Mouse (Mus musculus) olfactory bulb, adult 2 months (tissue): ENCODE measurements at regions not wholly inside any gene's neighbourhood (a gene's known extent, or its start where the extent isn't known, plus 50 kb on each side); places are given as distances from the start of the nearest gene placed in this dataset.

Source experiments
- H3K27ac ChIP-seq: fragments of 200-500 bp; 2 replicates; pipeline ENCODE4 v1.5.1; 2012; ENCODE audit warnings: low read depth, low read length; ENCODE audit not compliant: insufficient read depth
- H3K4me1 ChIP-seq: fragments of 200-500 bp; 2 replicates; pipeline ENCODE4 v1.6.1; 2012; ENCODE audit warnings: low read length; ENCODE audit not compliant: control insufficient read depth, insufficient read depth
- H3K4me3 ChIP-seq: fragments of 200-500 bp; 2 replicates; pipeline ENCODE4 v1.5.1; 2012; ENCODE audit warnings: mild to moderate bottlenecking, low read depth, low read length, moderate library complexity; ENCODE audit not compliant: insufficient read depth
- CTCF ChIP-seq: fragments of 200-500 bp; IDR thresholded peaks from 2 replicates; pipeline ENCODE4 v1.5.1; 2012; ENCODE audit warnings: low read depth, mild to moderate bottlenecking, low read length, moderate library complexity; ENCODE audit not compliant: insufficient read depth
- POLR2A ChIP-seq: fragments of 200-500 bp; IDR thresholded peaks from 2 replicates; pipeline ENCODE4 v1.6.1; 2012; ENCODE audit warnings: mild to moderate bottlenecking, low read depth, low read length, moderate library complexity; ENCODE audit not compliant: insufficient read depth
- WGBS: fragments of 180-500 bp; shearing (Covaris S2); methylation state at CpG from one replicate; pipeline ENCODE4 v1.1.7; 2018; 5-methylcytosine and 5-hydroxymethylcytosine counted together

GRCm38 (mm10) chr10:26520879-26521278 lies 145.1 kb upstream of the L3mbtl3 start:
- 89% methylated on average over 6 of the region's 6 CpGs for WGBS
- H3K27ac ChIP-seq: no peak overlapping the region
- H3K4me3 ChIP-seq: no peak overlapping the region
- no peaks in the 10 kb centered on the region for H3K4me1 ChIP-seq
- TF ChIP-seq CTCF (no peak), POLR2A (no peak)

GRCm38 (mm10) chr10:26525848-26526546 lies 150.2 kb upstream of the L3mbtl3 start:
- Histone ChIP-seq H3K27ac (no peak overlapping the region), H3K4me3 (no peak overlapping the region)
- 34% methylated on average over 4 of the region's 4 CpGs for WGBS

GRCm38 (mm10) chr10:26540189-26540588 lies 164.4 kb upstream of the L3mbtl3 start:
- Histone ChIP-seq H3K4me1 (no peaks in the 10 kb centered on the region), H3K4me3 (no peak overlapping the region), H3K27ac (no peak overlapping the region)
- TF ChIP-seq CTCF: no peak

More at GRCm38 (mm10) chr10:26525848-26526546, 150.2 kb upstream of the L3mbtl3 start:
- no peaks in the 10 kb centered on the region for H3K4me1 ChIP-seq
- TF ChIP-seq CTCF: no peak

- no peaks in the 10 kb centered on the region for H3K4me1 ChIP-seq
- H3K27ac ChIP-seq: no peak overlapping the region
- 74% methylated on average over 1 of the region's 1 CpGs for WGBS
- no peak for TF ChIP-seq CTCF
- TF ChIP-seq POLR2A: no peak
- no peak overlapping the region for H3K4me3 ChIP-seq
Measured at GRCm38 (mm10) chr10:26544061-26544460, 168.3 kb upstream of the L3mbtl3 start.

GRCm38 (mm10) chr10:26544796-26545195 lies 169.0 kb upstream of the L3mbtl3 start:
- WGBS: 45% methylated on average over 1 of the region's 1 CpGs
- no peak overlapping the region for H3K27ac ChIP-seq

GRCm38 (mm10) chr10:26556246-26556645 lies 180.5 kb upstream of the L3mbtl3 start:
- no peak overlapping the region for H3K27ac ChIP-seq
- no peak overlapping the region for H3K4me3 ChIP-seq
- WGBS: 79% methylated on average over 8 of the region's 8 CpGs
- no peak for TF ChIP-seq CTCF
- TF ChIP-seq POLR2A: no peak
- no peaks in the 10 kb centered on the region for H3K4me1 ChIP-seq

More at GRCm38 (mm10) chr10:26544796-26545195, 169.0 kb upstream of the L3mbtl3 start:
- Histone ChIP-seq H3K4me1 (no peaks in the 10 kb centered on the region), H3K4me3 (no peak overlapping the region)
- TF ChIP-seq CTCF (no peak), POLR2A (no peak)

GRCm38 (mm10) chr10:26558118-26558517 lies 182.3 kb upstream of the L3mbtl3 start:
- TF ChIP-seq POLR2A: no peak
- no peak for TF ChIP-seq CTCF
- H3K27ac ChIP-seq: no peak overlapping the region
- 85% methylated on average over 1 of the region's 1 CpGs for WGBS
- no peaks in the 10 kb centered on the region for H3K4me1 ChIP-seq
- no peak overlapping the region for H3K4me3 ChIP-seq

- Histone ChIP-seq H3K27ac (no peak overlapping the region), H3K4me1 (no peaks in the 10 kb centered on the region), H3K4me3 (no peak overlapping the region)
- 90% methylated on average over 4 of the region's 4 CpGs for WGBS
- TF ChIP-seq POLR2A (no peak), CTCF (no peak)
Measured at GRCm38 (mm10) chr10:26559323-26559722, 183.6 kb upstream of the L3mbtl3 start.

GRCm38 (mm10) chr10:26560456-26560855 lies 184.7 kb upstream of the L3mbtl3 start:
- 58% methylated on average over 4 of the region's 4 CpGs for WGBS
- no peaks in the 10 kb centered on the region for H3K4me1 ChIP-seq

GRCm38 (mm10) chr10:26564462-26564861 lies 188.7 kb upstream of the L3mbtl3 start:
- Histone ChIP-seq H3K4me1 (no peaks in the 10 kb centered on the region), H3K4me3 (no peak overlapping the region), H3K27ac (no peak overlapping the region)
- 10% methylated on average over 11 of the region's 11 CpGs for WGBS
- TF ChIP-seq POLR2A (no peak), CTCF (no peak)

More at GRCm38 (mm10) chr10:26560456-26560855, 184.7 kb upstream of the L3mbtl3 start:
- H3K27ac ChIP-seq: no peak overlapping the region
- no peak for TF ChIP-seq CTCF
- TF ChIP-seq POLR2A: no peak
- no peak overlapping the region for H3K4me3 ChIP-seq
